8 mouse cellular contexts compared by ENCODE assay signal in the genomic region with DNA sequence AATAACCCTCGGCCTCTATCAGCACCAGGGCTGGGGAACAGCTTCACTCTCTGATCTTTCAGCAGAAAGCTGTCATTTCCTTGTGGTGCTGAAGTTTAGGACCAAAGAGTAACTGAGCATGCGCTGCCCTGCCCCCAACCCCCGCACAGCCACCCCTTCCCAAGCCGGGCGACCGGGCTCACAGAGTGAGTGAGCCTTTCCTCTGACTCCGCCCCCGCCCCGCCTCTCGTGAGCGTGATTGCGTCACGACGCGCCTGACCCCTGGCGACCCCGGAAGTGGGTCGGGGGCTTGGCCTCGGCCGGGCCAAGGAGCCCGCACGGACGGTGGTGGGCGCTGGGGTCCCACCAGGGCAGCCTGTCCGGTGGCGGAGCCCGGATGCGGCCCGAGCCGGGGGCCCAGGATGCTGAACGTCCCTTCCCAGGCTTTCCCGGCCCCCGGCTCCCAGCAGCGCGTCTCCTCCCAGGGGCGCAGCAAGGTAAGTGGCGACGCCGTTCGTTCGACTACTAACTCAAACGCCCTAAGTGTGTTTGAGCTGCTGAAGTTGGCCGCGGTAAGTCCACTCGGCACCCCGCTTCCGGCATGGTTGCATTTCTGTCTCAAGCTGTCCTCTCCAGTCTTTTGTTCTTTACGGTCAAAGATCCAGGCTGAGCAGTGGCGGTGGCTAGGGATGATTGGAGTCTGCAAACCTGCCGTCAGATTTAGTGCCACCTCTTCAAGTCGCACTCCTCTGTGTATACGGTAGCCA. TPM values are rescaled to one million over a fixed set of nuclear protein-coding genes. Genes with fewer than 3 reads are reported as not detected.
DNase-seq lines count a peak whose midpoint lies in the region; ATAC-seq lines count a peak whose summit lies in the region.

A gene (plus strand): TSS at position 237 of the 746 bp plus-strand sequence.

- peaks cover 7% of the 10 kb centered on the region for H3K4me1 ChIP-seq in lung, embryonic 16.5 days (replicated peaks; ENCODE audit: control insufficient read depth, insufficient read depth, low read length)

- no peaks in the 10 kb centered on the region for H3K36me3 ChIP-seq in lung, embryonic 16.5 days (ENCODE audit: control insufficient read depth, insufficient read depth, low read length)

- under 1% methylated on average over 52 of the region's 52 CpGs for WGBS in lung, embryonic 16.5 days

- no peaks in the 10 kb centered on the region for H3K9me3 ChIP-seq in lung, embryonic 16.5 days (ENCODE audit: control insufficient read depth, low read length)

- peak within 1 kb of the TSS; percentile 74 for H3K4me2 ChIP-seq in lung, embryonic 16.5 days (ENCODE audit: low read depth, low read length)

- peak; percentile 91 to 93 for ATAC-seq in hematopoietic stem cell, adult 5-6 weeks (replicated peaks in 1 of 2; ENCODE audit: insufficient read depth in 1 of 2, low FRiP score in 2 of 2, low TSS enrichment in 1 of 2, low read depth in 1 of 2, poor library complexity in 2 of 2, severe bottlenecking in 2 of 2)
- peak; percentile 100 for ATAC-seq in lung, embryonic 16.5 days (ENCODE audit: low read depth)

- H3K27ac ChIP-seq in lung, embryonic 16.5 days (ENCODE audit: low read length), result peak within 1 kb of the TSS; percentile 56

- peaks cover 3% of the 10 kb centered on the region; the same call in 1 of the 2 replicates for H3K27me3 ChIP-seq in lung, embryonic 16.5 days (ENCODE audit: control insufficient read depth, insufficient read depth, low read depth, low read length)

- H3K9ac ChIP-seq in lung, embryonic 16.5 days (ENCODE audit: low read length), result peak within 1 kb of the TSS; percentile 80

- DNase-seq in MEL-GATA-1-ER (ENCODE audit: extremely low read depth, low read depth), result peak; percentile 90
- peak; percentile 92 for DNase-seq in cerebellum, adult 8-10 months
- DNase-seq in forelimb bud, embryonic 11.5 days (ENCODE audit: low read depth, low spot score), result peak; percentile 97
- peak; percentile 77 for DNase-seq in layer of hippocampus, adult 9-10 months (ENCODE audit: low spot score)
- peak; percentile 88 for DNase-seq in ovary, postnatal 10 days (ENCODE audit: low spot score)
- DNase-seq in thymus, postnatal 10 days (ENCODE audit: low spot score in 2 of 2), result peak; percentile 94 to 97

- peak within 1 kb of the TSS; percentile 75 for H3K4me3 ChIP-seq in lung, embryonic 16.5 days (ENCODE audit: low read length)

RNA-seq across cellular contexts. Expression of the gene that starts here (rescaled TPM):
- 119 and 130 TPM in 2 replicates for total RNA-seq in hematopoietic stem cell, adult 5-6 weeks (2017)
- polyA plus RNA-seq in lung, embryonic 16.5 days (2015; fragmentation: Nextera tagmentation; extraction: Ambion mirVana), result 51.8 and 53.2 TPM in 2 replicates

Comparison
In these comparisons a context has a peak if more than half of its experiments do, and no peak if none do; other contexts are left out.
1. Peak in every context shown above with its lines: DNase-seq, ATAC-seq, H3K4me3 ChIP-seq and H3K27ac ChIP-seq.